Mouse (Mus musculus) lung, adult 2 months (tissue): ENCODE results near the gene Spint1.

Source experiments
- CTCF ChIP-seq: fragments of 200-500 bp; IDR thresholded peaks from 2 replicates; pipeline ENCODE4 v1.5.1; 2011; ENCODE audit warnings: mild to moderate bottlenecking, low read length, control low read depth; ENCODE audit not compliant: insufficient read depth
- POLR2A ChIP-seq: fragments of 200-500 bp; IDR thresholded peaks from 2 replicates; pipeline ENCODE4 v1.6.1; 2011; ENCODE audit warnings: low read depth, mild to moderate bottlenecking, control low read depth, low read length, borderline replicate concordance; ENCODE audit errors: extremely low read depth

DNA sequence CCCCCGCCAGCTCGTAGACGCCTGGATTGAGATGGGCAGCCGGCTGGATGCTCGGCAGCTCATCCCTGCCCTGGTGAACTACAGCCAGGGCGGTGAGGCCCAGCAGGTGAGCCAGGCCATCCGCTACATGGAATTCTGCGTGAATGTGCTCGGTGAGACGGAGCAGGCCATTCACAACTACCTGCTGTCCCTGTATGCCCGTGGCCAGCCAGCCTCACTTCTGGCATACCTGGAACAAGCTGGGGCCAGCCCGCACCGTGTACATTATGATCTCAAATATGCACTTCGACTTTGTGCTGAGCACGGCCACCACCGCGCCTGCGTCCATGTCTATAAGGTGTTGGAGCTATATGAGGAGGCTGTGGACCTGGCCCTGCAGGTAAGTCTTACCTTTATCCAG lies 57.2 kb downstream of the Spint1 start:
- TF ChIP-seq CTCF, result no peak
- TF ChIP-seq POLR2A, result no peak
